Mouse (Mus musculus): ENCODE results near the gene Emc7. TPM values are rescaled to one million over a fixed set of nuclear protein-coding genes. Genes with fewer than 3 reads are reported as not detected.
A peak's percentile ranks its signal among the peaks of the same experiment; 100 is the strongest.
"Not testable (repeated sequence)": the region's sequence is repeated elsewhere in the genome, so short reads cannot be mapped to it uniquely, and the experiment has no call there.

Gene Emc7
- polyA plus RNA-seq, 1 experiment from 2014 or later: 20.6 TPM

DNA sequence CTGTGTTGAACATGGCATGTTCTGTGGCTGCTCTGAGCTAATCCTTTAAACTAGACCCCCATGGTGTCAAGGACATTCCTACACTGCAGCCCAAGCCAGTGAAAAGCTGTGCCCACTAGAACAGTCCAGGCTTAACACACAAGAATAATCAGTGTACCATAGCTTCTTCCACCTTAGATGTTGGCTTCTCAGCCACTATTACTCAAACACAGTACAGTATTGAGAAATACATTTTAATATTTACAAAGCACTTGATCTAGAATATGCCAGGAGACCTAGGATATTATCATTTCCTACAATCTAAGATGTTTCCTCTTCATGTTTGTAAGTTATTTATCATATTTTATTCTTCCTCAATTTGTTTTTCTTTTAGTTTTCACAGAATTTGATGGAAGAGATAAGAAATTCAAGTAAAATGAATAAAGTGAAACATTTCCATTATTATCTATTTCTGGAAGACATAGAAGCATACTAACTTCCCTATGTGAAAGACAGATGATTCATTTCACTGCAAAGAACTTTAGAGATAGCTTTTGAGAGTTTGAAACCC, 6.2 kb upstream of the Emc7 start:
- Histone ChIP-seq H3K4me2 (replicated peaks; ENCODE audit: low read depth) (no peak overlapping the region), H3K4me1 (replicated peaks; ENCODE audit: control insufficient read depth, insufficient read depth, low read length) (no peaks in the 10 kb centered on the region), H3K27ac (ENCODE audit: low read depth, low read length) (no peak overlapping the region), H3K9ac (ENCODE audit: low read depth, low read length) (no peak overlapping the region), H3K36me3 (ENCODE audit: control insufficient read depth, insufficient read depth) (no peaks in the 10 kb centered on the region), H3K4me3 (ENCODE audit: low read depth, low read length) (no peak overlapping the region), H3K27me3 (replicated peaks; ENCODE audit: control insufficient read depth, insufficient read depth, low read length) (no peaks in the 10 kb centered on the region), H3K9me3 (ENCODE audit: control insufficient read depth) (no peaks in the 10 kb centered on the region)
- no peak for TF ChIP-seq CTCF (IDR thresholded peaks at IDR 0.05; ENCODE audit: low read depth)
- no peak for ATAC-seq

GRCm38 (mm10) chr2:112449597-112450296, 5.0 kb upstream of the Emc7 start:
- H3K4me2 ChIP-seq (replicated peaks; ENCODE audit: low read depth): no peak overlapping the region
- no peaks in the 10 kb centered on the region for H3K36me3 ChIP-seq (ENCODE audit: control insufficient read depth, insufficient read depth)
- H3K27me3 ChIP-seq (replicated peaks; ENCODE audit: control insufficient read depth, insufficient read depth, low read length): no peaks in the 10 kb centered on the region
- 31% methylated on average over 4 of the region's 4 CpGs for WGBS
- no peak overlapping the region for H3K9ac ChIP-seq (ENCODE audit: low read depth, low read length)
- H3K9me3 ChIP-seq (ENCODE audit: control insufficient read depth): no peaks in the 10 kb centered on the region
- H3K4me1 ChIP-seq (replicated peaks; ENCODE audit: control insufficient read depth, insufficient read depth, low read length): no peaks in the 10 kb centered on the region
- H3K27ac ChIP-seq (ENCODE audit: low read depth, low read length): no peak overlapping the region
- ATAC-seq: no peak
- H3K4me3 ChIP-seq (ENCODE audit: low read depth, low read length): no peak overlapping the region
- TF ChIP-seq CTCF (IDR thresholded peaks at IDR 0.05; ENCODE audit: low read depth): peak; percentile 66

DNA sequence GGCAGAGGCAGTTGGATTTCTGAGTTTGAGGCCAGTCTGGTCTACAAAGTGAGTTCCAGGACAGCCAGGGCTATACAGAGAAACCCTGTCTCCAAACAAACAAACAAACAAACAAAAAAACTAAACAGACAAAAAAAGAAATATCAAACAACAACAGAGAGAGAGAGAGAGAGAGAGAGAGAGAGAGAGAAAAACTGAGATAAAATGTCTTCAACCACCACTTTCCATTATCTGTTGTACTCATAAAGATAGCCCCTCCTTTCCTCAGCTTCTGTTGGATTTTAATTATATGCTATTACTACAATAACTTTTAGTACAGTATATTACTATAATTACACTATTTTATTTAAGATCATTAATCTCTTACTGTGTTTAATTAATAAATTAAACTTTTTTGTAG, 2.3 kb upstream of the Emc7 start:
- not testable (repeated sequence) for ATAC-seq; H3K27me3 ChIP-seq (replicated peaks; ENCODE audit: control insufficient read depth, insufficient read depth, low read length); H3K4me1 ChIP-seq (replicated peaks; ENCODE audit: control insufficient read depth, insufficient read depth, low read length); H3K4me2 ChIP-seq (replicated peaks; ENCODE audit: low read depth); H3K27ac ChIP-seq (ENCODE audit: low read depth, low read length); H3K9ac ChIP-seq (ENCODE audit: low read depth, low read length); H3K4me3 ChIP-seq (ENCODE audit: low read depth, low read length); H3K36me3 ChIP-seq (ENCODE audit: control insufficient read depth, insufficient read depth); H3K9me3 ChIP-seq (ENCODE audit: control insufficient read depth)

DNA sequence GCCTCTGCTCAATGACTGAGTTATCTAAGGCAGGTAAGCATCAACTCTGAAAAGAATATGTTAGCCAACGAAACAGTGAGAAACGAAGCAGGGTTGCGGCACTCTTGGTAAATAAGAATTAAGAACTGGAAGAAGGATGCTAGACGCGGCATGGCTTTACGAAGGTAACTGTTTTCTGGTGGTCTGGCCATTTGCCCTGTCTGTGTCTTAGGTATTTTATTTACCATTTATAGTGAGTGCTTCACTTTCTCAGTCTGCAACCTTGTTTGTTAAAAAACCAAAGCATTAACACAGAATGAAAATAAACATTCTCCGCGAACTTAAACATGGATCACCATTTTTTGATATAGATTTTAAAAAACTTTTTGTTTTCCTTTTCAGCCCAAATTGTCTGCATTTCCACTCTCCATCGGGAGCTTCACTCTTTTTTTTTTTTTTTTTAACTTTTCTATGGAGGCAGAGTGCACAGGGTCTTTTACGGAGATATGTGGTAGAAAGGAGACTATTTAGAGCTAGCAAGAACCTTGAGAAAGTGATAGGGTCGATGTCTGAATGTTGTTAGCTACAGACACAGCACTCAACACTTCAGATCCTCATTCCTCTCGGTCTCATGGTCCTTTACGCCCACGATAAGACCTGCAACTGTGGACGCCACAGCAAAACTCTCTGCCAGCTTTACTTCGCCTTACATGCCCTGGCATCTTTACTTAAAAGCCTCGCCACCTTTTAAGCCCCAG, 504 bp upstream of the Emc7 start:
- 26% methylated on average over 17 of the region's 17 CpGs for WGBS
- H3K9me3 ChIP-seq (ENCODE audit: control insufficient read depth): no peaks in the 10 kb centered on the region
- peak overlapping the region; percentile 97 for H3K4me3 ChIP-seq (ENCODE audit: low read depth, low read length)
- H3K9ac ChIP-seq (ENCODE audit: low read depth, low read length): peak overlapping the region; percentile 86
- H3K27me3 ChIP-seq (replicated peaks; ENCODE audit: control insufficient read depth, insufficient read depth, low read length): no peaks in the 10 kb centered on the region
- ATAC-seq: peak; percentile 62
- H3K4me1 ChIP-seq (replicated peaks; ENCODE audit: control insufficient read depth, insufficient read depth, low read length): peaks cover 10% of the 10 kb centered on the region; the same call in 1 of the 2 replicates
- peak overlapping the region; percentile 74 for H3K27ac ChIP-seq (ENCODE audit: low read depth, low read length)
- no peak for TF ChIP-seq CTCF (IDR thresholded peaks at IDR 0.05; ENCODE audit: low read depth)
- H3K4me2 ChIP-seq (replicated peaks; ENCODE audit: low read depth): peak overlapping the region; percentile 74
- H3K36me3 ChIP-seq (ENCODE audit: control insufficient read depth, insufficient read depth): no peaks in the 10 kb centered on the region

GRCm38 (mm10) chr2:112460557-112460956, 5.8 kb downstream of the Emc7 start:
- H3K9me3 ChIP-seq (ENCODE audit: control insufficient read depth): no peaks in the 10 kb centered on the region
- no peak overlapping the region for H3K9ac ChIP-seq (ENCODE audit: low read depth, low read length)
- TF ChIP-seq CTCF (IDR thresholded peaks at IDR 0.05; ENCODE audit: low read depth): peak; percentile 35; the same call in 1 of the 2 replicates
- H3K27me3 ChIP-seq (replicated peaks; ENCODE audit: control insufficient read depth, insufficient read depth, low read length): no peaks in the 10 kb centered on the region
- 94% methylated on average over 3 of the region's 3 CpGs for WGBS
- H3K4me3 ChIP-seq (ENCODE audit: low read depth, low read length): no peak overlapping the region
- peaks cover 9% of the 10 kb centered on the region; the same call in 1 of the 2 replicates for H3K4me1 ChIP-seq (replicated peaks; ENCODE audit: control insufficient read depth, insufficient read depth, low read length)
- H3K36me3 ChIP-seq (ENCODE audit: control insufficient read depth, insufficient read depth): peaks cover 28% of the 10 kb centered on the region
- no peak for ATAC-seq
- H3K4me2 ChIP-seq (replicated peaks; ENCODE audit: low read depth): no peak overlapping the region
- H3K27ac ChIP-seq (ENCODE audit: low read depth, low read length): no peak overlapping the region

GRCm38 (mm10) chr2:112469542-112469941, 14.7 kb downstream of the Emc7 start:
- no peaks in the 10 kb centered on the region for H3K9me3 ChIP-seq (ENCODE audit: control insufficient read depth)
- ATAC-seq: no peak
- TF ChIP-seq CTCF (IDR thresholded peaks at IDR 0.05; ENCODE audit: low read depth): no peak
- no peaks in the 10 kb centered on the region for H3K27me3 ChIP-seq (replicated peaks; ENCODE audit: control insufficient read depth, insufficient read depth, low read length)
- no peaks in the 10 kb centered on the region for H3K4me1 ChIP-seq (replicated peaks; ENCODE audit: control insufficient read depth, insufficient read depth, low read length)
- no peak overlapping the region for H3K4me3 ChIP-seq (ENCODE audit: low read depth, low read length)
- H3K4me2 ChIP-seq (replicated peaks; ENCODE audit: low read depth): no peak overlapping the region
- no peak overlapping the region for H3K9ac ChIP-seq (ENCODE audit: low read depth, low read length)
- H3K27ac ChIP-seq (ENCODE audit: low read depth, low read length): no peak overlapping the region
- H3K36me3 ChIP-seq (ENCODE audit: control insufficient read depth, insufficient read depth): peaks cover 30% of the 10 kb centered on the region
